Mouse (Mus musculus) brain, adult 10 weeks (tissue): ENCODE measurements around the gene Sel1l. TPM values are rescaled to one million over a fixed set of nuclear protein-coding genes. Genes with fewer than 3 reads are reported as not detected.

Experiments used
- polyA plus RNA-seq: library from polyadenylated mRNA; stranded (reverse); fragments of 350-450 nt; fragmentation: Illumina TruSeq; extraction: RNeasy Lipid Tissue Mini Kit (QIAGEN cat#74804); gene quantifications from one replicate; pipeline ENCODE4 v1.2.3, GENCODE M21; 2015; ENCODE audit warnings: low read depth, low replicate concordance

Gene Sel1l
- 92.7 TPM for polyA plus RNA-seq

GRCm38 (mm10) chr12:91849045-91849467, at the start of gene Sel1l:
Gene Sel1l (minus strand): TSS chr12:91849157.

GRCm38 (mm10) chr12:91787959-91788437, 61.0 kb downstream of the Sel1l start, which contains the start of gene Ston2:
Gene Ston2 (minus strand): TSS chr12:91788387.

Other genes starting within 250 kb of the Sel1l start
- gene Ston2, start 60.8 kb downstream of the Sel1l start, polyA plus RNA-seq: 7.4 TPM